Mouse (Mus musculus): ENCODE results near the gene Tll2. TPM values are rescaled to one million over a fixed set of nuclear protein-coding genes. Genes with fewer than 3 reads are reported as not detected.

Gene Tll2
- total RNA-seq, 2 experiments from 2014 or later = 1.0 to 1.6 TPM

DNA sequence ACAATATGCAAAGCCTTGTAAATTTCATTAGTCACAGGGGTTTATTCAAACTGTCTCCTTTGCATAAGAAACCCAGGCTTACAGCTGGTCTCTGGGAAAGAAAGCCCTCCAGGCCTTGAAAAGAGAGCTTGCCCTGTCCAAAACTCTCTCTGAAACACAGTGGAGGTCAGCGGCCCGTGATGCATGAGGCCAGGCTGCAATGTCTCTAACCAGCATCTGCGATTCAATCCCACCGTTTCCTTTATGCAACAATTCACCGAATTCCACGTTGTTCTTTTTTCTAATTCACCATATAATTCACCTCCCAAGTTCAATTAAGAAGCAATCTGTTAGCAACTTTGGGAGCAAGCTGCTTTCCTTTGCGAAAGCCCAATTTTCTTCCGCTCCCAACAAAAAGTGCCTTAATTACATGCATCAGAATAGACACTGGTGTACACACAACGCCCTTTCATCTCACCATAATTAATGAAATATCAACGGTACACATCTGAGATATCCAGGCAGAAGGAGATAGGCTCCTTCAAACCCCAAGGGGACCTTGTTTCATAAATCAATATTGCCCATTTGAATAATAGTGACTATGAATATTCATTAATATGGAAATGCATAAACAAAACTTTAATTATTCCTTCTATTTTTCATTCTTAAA lies 42.1 kb downstream of the Tll2 start:
- intact Hi-C loops (cut with DNase I) = no loop called here
- no peak for DNase-seq (ENCODE audit: low spot score in 2 of 2)

DNA sequence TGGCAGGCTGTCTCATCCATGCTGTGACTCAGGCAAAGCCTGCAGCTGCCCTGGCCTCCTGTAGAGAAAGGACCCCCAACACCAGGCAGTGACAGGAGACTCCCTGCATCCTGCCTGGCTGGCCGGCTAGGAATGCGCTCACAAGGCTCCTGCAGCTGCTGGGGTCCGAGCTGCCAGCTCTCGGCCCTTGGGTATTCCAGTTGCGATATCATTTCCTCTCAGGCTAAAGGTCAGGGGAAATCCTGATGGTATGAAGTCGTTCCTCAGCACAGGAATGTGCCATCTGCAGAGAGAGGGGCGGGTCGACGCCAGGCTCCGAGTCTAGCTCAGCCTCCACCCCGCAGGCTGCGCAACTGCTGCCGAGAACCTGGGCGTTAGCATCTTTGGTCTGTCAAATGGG lies 46.2 kb downstream of the Tll2 start:
- no peak for DNase-seq (ENCODE audit: low spot score in 2 of 2)
- intact Hi-C loops (cut with DNase I) = no loop called here

DNA sequence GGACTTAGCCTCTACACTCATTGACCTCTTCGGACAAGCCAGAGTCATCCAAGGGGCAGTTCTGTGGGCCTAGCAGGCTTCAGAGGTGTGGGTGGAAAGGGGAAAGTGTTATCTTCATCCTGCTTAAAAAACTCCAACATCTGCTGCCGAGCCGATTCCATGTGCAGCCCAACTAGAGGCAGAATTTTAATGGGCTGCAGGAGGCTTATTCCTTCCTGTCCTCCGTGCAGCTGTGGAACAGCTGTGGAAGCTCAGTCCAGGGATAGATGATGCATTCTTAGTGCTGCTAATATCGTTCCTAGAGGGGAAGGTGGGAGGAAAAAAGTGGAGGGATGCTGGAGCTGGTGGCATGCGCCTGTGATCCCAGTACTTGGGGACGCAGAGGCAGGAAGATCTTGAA lies 52.0 kb downstream of the Tll2 start:
- intact Hi-C loops (cut with DNase I) = no loop called here
- no peak for DNase-seq (ENCODE audit: low spot score in 2 of 2)

DNA sequence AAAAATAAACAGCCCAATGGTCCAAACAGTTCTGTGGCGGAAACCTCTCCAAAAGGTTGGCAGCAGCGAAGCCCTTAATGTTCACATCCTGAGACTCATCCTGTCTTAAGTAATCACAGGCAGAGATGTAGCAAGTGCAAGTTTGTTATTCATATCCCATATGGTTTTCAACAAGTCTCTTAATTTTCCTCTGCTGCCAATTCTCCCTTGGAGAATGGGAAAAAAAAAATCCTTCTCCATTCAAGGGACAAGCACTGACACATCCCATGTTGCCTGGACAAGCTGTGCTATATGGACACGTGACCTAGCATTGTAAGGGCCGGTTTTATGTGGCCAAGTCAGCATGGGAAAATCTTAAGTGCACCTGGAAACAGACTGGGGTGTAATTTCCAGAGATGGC lies 54.2 kb downstream of the Tll2 start:
- intact Hi-C loops (cut with DNase I) = no loop called here
- DNase-seq (ENCODE audit: low spot score in 2 of 2) = peak in 1 of 2 experiments; percentile 11

DNA sequence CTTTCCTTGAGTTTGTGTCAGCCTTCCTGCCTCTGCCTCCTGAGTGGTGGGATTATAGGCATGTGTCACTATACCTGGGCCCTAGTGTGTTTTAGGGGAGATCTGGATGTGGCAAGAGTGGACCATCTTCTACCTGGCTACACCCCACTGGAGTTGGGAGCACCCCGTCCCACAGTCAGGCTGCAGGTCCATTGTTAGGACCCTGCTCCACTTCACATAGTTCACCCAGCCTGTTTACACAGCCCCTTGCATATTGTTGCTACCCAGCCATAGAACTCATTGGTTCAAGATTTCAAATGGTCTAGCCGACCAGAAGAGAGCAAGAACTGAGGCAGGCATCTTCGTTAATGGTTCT lies 54.6 kb downstream of the Tll2 start:
- DNase-seq (ENCODE audit: low spot score in 2 of 2) = no peak
- intact Hi-C loops (cut with DNase I) = no loop called here

DNA sequence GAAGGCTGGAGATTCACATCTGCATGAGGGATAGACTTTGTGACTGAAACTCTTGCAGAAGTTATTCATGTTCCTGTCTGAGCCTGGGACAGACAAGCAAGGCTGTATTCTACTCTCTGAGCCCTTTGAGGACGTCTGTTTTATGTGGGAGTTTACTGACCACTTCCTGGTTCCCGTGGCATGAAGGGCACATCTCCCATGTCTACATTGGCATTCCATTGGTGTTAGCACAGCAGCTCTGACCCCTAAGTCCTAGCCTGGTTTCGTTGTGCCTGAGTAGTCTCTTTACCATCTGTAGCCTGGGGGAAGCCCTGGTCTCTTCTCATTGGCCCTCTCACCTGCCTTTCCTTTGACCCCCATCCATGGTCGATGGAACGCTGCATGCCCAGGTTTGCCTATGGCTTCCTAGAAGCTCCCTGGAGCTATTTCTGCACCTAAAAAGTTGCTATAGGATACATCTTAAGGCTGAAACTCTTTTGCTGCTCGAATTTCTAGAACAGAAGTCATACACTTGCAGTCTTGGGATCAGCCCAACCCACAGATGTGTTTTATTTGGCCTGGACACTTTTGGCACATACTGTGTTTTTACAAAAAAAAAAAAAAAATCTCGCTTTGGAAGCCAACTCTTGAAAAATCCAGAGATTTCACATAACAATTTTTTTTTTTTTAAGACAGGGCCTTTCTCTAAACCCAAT lies 55.2 kb downstream of the Tll2 start:
- peak in 1 of 2 experiments; percentile 27 for DNase-seq (ENCODE audit: low spot score in 2 of 2)
- intact Hi-C loops (cut with DNase I) = no loop called here

DNA sequence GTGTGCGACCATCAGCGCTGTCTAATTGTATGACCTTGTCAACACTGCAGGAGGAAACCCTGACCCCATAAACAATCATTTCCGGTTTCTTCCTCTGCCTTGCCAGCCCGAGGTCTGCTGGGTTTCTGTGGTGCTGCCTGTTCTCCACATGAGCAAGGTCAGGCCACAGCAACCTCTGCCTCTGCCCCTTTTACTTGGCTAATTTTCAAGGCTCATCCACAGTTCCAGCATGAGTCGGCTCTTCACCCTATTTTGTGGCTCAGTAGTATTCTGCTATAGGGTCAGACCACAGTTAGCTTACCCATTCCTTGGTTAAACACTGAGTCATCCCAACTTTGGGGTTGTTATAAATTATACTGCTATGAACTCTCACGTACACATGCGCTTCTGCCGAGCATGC lies 65.7 kb downstream of the Tll2 start:
- no peak for DNase-seq (ENCODE audit: low spot score in 2 of 2)
- intact Hi-C loops (cut with DNase I) = no loop called here

DNA sequence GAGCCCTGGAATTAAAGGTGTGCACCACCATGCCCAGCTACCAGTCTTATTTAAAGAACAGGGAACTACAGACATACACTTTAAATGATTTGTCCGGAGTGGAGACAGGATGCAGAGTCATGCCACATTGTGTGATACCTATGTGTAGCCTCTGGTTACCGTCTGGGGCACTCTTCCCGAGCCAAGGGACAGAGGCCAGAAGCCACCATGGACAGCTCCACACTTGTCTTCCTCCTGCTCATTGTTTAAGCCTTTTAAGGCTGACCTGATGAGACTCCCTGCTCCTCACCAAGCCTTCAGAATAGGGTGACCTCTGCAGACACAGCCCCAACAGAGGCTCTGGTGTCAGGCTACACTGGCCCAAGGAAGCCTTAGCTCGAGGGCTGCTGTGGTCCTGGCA lies 67.0 kb downstream of the Tll2 start:
- no peak for DNase-seq (ENCODE audit: low spot score in 2 of 2)
- intact Hi-C loops (cut with DNase I) = no loop called here

DNA sequence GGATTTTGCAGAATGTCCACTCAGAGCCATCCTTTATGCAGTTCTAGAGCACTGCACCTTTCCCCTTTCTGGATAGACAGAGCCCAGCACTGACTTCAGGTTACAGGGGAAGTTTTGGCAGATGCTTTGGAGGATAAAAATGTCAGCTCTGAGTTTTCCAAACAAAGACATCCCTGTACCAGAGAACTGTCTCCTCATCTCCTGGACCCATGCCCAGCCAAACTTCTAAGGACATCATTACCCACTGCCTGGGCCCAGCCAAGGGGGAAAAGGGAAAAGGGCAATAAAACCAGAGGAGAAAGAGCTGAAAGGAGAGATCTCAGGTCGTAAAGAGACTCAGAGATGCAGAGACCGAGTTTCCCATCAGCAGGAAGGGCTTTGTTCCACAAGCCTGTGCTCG lies 83.6 kb downstream of the Tll2 start:
- intact Hi-C loops (cut with DNase I) = no loop called here

DNA sequence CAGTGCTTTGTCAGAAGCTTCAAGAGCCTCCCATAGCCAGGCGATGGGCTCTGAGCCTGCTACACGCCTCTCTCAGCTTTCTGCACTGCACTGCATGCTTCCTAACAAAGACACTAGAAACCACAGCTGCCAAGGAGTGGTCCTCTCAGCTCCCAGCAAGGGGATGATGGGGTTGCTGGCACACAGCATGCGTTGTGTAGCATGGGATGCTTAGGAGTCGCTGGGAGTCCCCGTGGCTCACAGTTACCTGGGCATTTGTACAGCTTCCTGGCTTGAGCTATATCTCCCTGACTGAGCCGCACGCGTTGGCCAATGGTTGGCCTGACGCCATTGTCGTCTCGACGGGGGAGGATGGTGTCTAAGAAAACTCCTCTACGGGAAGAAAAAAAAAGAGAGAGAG lies 86.7 kb downstream of the Tll2 start:
- intact Hi-C loops (cut with DNase I) = no loop called here
- peak; percentile 51 to 91 for DNase-seq (ENCODE audit: low spot score in 2 of 2)

More for the DNA sequence above, 83.6 kb downstream of the Tll2 start:
- no peak for DNase-seq (ENCODE audit: low spot score in 2 of 2)

DNA sequence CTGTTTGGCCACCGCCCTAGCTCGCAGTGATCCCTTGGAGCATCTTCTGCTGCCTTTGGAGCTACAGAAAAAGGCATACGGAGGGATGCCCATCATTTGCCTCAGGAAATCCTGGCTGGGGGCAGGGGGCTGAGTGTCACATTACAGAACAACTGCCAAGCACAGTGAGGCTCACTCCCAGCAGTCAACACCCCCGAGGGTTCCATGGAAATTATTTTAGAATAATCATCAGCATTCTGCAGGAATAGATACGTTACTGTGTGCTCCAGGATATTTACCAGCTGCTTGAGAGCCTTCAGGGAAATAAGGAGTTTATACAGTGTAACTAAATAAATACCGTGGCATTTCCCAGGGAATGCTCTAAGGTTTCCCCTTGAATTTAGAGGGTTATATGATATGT lies 88.3 kb downstream of the Tll2 start:
- intact Hi-C loops (cut with DNase I) = no loop called here

DNA sequence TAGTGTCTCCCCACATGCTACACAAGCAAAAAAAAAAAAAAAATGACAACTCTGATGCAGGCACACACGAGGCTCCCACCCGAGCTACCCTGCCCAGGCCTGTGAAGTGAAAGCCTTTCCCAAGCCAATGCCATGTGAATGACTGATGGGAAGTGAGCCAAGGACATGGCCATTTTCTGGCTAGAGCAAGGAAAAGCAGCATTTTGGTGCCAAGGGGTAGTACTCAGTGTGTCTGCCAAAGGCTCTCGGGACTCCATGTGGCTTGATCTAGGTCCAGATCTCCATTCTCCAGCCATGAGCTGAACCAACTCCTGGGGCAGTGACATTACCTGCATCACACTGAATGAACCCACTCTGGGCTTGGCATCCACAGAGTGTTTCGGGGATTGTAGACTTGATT lies 89.3 kb downstream of the Tll2 start:
- intact Hi-C loops (cut with DNase I) = no loop called here

More for the DNA sequence above, 88.3 kb downstream of the Tll2 start:
- no peak for DNase-seq (ENCODE audit: low spot score in 2 of 2)

DNA sequence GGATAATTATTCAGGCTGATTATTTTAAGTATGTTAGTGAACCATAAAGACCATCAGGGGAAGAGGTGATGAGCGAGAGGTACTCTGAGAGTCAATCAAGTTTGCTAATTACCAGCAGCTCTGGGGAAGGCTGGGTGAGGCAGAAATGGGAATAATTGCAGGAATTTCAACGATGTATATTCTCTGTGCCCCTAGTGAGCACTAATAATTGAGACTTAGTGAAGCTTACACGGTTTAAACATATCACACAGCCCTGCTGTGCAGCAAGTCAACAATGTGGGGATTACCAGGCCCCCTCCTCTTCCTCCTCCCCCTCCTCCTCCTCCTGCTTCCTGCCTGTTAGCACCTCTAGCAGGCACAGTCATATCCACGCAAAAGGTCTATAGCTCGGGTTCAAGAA lies 92.0 kb downstream of the Tll2 start:
- no peak for DNase-seq (ENCODE audit: low spot score in 2 of 2)
- intact Hi-C loops (cut with DNase I) = no loop called here

More for the DNA sequence above, 89.3 kb downstream of the Tll2 start:
- DNase-seq (ENCODE audit: low spot score in 2 of 2) = no peak

DNA sequence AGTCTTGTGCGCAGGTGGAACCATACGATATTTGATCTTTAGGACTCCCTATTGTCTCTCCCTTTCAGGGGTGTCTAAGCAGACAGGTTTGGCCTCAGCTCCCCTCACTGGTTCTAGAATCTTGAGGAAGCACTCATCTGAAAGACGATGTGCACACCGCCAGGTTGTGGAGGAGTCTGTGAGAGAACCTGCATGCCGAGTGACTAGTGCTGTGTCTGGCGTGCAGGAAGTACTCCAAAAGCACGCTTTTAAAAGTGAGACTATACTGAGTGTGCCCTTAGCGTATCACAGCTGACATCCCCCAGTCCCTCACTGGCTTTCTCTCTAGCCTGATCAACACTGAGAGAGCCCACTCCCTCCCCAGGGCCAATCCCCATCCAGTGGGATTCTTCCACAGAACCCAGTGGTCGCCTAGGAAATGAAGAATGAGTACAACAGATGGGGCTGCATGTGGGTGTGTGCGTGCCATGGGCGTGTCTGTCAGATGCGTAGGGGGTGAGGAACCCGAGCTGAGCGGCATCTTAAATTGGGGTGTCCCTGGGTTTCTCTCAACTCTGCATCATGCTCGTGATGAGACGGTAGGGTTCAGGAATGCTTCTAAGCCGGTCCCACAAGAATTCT lies 92.6 kb downstream of the Tll2 start:
- intact Hi-C loops (cut with DNase I) = no loop called here
- DNase-seq (ENCODE audit: low spot score in 2 of 2) = peak; percentile 54 to 70

DNA sequence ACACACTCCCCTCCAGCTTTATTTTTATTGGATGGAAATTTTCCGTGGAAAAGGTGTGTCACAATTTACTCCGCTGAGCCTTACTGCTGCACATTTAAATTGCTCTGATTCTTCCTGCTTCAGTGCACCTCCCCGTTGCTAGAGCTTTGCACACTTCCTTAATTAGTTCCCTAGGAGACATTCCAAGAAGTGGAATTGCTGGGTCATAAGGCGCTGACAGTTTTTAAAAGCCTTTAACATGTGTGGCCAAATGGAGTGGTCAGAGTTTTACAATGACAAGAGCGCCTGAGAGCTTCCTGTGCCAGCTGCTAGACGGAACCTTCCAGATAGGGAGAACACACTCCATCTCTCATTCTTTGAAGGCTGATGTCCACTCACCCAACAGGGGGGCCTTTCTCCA lies 94.0 kb downstream of the Tll2 start:
- intact Hi-C loops (cut with DNase I) = no loop called here
- DNase-seq (ENCODE audit: low spot score in 2 of 2) = no peak

DNA sequence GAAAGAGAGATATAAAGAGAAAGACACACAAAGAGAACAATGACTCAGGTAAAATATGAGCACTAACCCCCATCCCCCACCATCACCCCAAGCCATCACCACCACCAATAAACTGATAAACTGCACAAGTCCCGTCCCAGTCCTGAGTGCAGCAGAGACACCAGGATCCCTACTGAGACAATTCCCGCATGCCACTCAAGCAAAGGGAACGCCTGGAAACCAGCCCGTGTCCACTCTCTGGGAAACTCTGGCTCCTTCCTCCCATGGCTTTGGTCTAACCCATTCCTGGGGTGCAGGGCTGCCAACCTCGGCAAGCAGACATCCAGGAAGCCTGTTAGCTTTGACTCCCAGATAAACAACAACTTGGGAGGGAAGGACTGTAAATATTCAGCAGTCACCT lies 96.6 kb downstream of the Tll2 start:
- no peak for DNase-seq (ENCODE audit: low spot score in 2 of 2)
- intact Hi-C loops (cut with DNase I) = no loop called here

DNA sequence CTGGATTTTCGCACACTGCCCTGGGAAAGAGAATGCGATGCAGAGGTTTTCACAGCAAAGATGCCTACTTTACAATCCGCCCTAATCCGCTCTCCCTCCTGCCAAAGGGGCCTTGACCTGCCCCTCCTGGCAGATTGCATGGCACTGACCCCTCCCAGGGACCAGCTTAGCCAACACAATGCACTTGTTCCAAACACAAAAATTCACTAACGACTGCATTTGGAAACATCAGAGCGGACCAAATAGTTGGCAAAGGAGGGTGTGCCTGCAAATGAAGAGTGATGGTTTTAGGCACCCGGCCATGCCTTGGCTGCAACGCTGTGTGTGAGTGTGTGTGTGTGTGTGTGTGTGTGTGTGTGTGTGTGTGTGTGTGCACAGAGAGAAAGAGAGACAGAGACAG lies 97.1 kb downstream of the Tll2 start:
- DNase-seq (ENCODE audit: low spot score in 2 of 2) = no peak
- intact Hi-C loops (cut with DNase I) = no loop called here

DNA sequence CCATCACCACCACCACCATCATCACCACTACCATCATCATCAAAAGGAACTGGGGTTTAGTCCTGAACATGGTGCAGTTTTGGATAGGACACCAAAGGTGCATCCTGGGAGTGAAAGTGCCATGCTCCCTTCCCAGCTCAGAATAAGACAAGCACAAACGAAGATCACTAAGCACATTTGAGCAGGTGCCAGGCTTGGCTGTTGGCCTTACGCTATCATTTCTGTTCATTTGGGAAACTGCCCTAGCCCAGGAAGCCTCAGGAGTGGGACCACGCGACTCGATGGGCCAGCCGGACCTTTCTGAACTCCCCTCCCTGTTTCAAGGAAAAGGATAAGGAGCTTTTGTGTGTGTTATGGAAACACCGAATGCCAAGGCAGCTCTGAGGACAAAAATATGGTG lies 98.0 kb downstream of the Tll2 start:
- intact Hi-C loops (cut with DNase I) = no loop called here
- DNase-seq (ENCODE audit: low spot score in 2 of 2) = no peak

DNA sequence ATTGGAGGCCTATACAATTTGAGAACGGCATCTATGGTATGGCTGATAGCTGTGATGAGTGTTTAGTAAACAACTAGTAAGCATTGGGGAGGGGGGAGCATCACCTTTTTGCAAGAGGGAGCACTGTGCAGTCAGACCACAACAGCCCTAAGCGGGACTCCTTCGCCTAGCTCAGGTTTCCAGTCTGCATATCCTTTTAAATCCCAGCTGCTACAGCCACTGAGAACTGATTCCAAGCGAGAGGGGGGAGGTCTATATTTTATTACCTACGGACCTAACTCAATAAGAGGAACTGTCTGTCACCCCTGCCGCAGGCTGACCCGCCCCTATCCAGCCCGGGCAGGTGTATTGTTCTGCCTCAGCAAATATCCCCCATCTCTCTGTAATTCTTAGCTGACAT lies 99.1 kb downstream of the Tll2 start:
- DNase-seq (ENCODE audit: low spot score in 2 of 2) = no peak
- intact Hi-C loops (cut with DNase I) = no loop called here

DNA sequence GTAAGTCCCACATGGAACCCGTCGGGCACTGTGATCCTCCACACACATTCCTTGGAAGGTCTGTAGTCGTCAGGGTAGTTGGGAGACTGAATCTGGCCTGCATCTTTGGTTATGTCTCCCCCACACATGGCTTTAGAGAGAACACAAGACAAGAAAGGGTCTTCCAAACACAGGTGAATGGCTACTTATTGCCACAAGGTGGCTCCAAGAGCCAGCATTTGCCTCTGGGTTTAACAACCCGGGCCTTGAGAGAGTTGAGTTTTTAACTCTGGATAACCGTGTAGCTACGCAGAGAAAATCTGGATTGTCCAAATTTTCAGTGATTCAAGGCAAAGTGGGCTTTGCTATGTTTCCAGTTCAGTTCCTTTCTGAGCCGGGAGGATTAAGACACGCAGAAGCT lies 101.7 kb downstream of the Tll2 start:
- intact Hi-C loops (cut with DNase I) = loop anchor here (2.0 kb wide), 1 partner anchor 100 kb away; no protein-coding TSS in a partner anchor
- peak; percentile 41 to 64 for DNase-seq (ENCODE audit: low spot score in 2 of 2)

DNA sequence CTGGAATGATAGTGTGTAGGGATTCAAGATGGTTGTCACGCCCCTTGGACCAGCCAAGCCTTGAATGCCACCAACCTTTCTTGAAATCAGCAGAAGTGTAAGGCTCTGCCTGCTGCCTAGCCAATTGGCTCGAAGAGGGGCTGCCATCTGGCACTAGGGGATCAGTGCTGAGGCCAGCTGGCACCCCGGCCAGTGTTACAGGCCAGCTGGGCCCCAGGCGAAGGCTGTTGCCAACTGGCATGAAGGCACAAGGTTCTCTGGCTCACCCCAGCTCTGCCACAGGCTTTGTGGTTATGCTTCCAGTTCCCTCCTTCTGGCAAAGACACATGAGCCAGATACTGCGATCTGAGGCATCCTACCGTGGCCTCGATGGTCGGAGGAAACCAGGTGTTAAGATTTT lies 105.2 kb downstream of the Tll2 start:
- intact Hi-C loops (cut with DNase I) = no loop called here
- DNase-seq (ENCODE audit: low spot score in 2 of 2) = peak; percentile 51 to 68

All from left cerebral cortex, postnatal 25 days (tissue).